Mouse (Mus musculus) erythroblast, embryonic 14.5 days (primary cell): ENCODE data around the gene Wfikkn1. TPM values are rescaled to one million over a fixed set of nuclear protein-coding genes. Genes with fewer than 3 reads are reported as not detected.
A peak's percentile ranks its signal among the peaks of the same experiment; 100 is the strongest.

Experiments used
- H3K27me3 ChIP-seq: 2 replicates; pipeline ENCODE4 v1.6.1; 2012; ENCODE audit warnings: inconsistent platforms; ENCODE audit not compliant: control insufficient read depth
- H3K36me3 ChIP-seq: 2 replicates; pipeline ENCODE4 v1.6.1; 2012; ENCODE audit warnings: mild to moderate bottlenecking, inconsistent platforms; ENCODE audit not compliant: control insufficient read depth
- H3K4me1 ChIP-seq: 2 replicates; pipeline ENCODE4 v1.6.1; 2012; ENCODE audit warnings: inconsistent platforms; ENCODE audit not compliant: control insufficient read depth
- H3K4me3 ChIP-seq: replicated peaks from 2 replicates; pipeline ENCODE3; 2012; ENCODE audit warnings: moderate library complexity, mild to moderate bottlenecking, inconsistent platforms
- H3K9me3 ChIP-seq: 2 replicates; pipeline ENCODE4 v1.6.1; 2012; ENCODE audit warnings: low read length, inconsistent platforms, mixed read lengths; ENCODE audit not compliant: control insufficient read depth
- GATA1 ChIP-seq: IDR thresholded peaks from 2 replicates; pipeline ENCODE4 v1.6.1; 2012; ENCODE audit warnings: low read length, inconsistent platforms, mixed read lengths
- TAL1 ChIP-seq: IDR thresholded peaks from 3 replicates; pipeline ENCODE4 v1.6.1; 2012; ENCODE audit warnings: low read length, inconsistent platforms, mixed read lengths
- polyA plus RNA-seq: library from polyadenylated mRNA; stranded (reverse); fragments of >175 nt; gene quantifications from 2 replicates; pipeline ENCODE4 v1.2.3, GENCODE M21; 2012

Gene Wfikkn1
- polyA plus RNA-seq, 1 experiment, result 0.17 TPM

DNA sequence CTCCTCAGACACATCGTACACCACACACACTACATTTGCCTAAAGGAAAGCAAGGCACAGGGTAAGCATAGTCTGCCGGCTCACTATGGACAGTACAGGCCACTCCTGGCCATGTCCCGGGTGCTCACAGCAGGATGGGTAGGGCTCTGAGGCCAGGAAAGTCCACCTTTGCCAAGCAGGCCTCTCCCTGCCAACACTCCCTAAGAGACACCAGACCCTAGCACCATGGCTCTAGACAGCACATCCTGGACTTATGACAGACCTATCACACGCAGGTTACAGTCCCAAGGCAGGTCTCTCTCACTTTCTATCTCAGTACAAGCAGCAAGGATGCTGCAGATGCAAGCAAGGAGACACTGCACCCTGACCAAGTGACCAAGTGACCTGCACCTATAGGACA lies 37.5 kb downstream of the Wfikkn1 start:
- Histone ChIP-seq H3K27me3 (no peaks in the 10 kb centered on the region), H3K4me1 (peaks cover 62% of the 10 kb centered on the region), H3K36me3 (peaks cover 86% of the 10 kb centered on the region), H3K4me3 (peak overlapping the region; percentile 80), H3K9me3 (no peaks in the 10 kb centered on the region)
- no peak for TF ChIP-seq TAL1
- TF ChIP-seq GATA1, result no peak

DNA sequence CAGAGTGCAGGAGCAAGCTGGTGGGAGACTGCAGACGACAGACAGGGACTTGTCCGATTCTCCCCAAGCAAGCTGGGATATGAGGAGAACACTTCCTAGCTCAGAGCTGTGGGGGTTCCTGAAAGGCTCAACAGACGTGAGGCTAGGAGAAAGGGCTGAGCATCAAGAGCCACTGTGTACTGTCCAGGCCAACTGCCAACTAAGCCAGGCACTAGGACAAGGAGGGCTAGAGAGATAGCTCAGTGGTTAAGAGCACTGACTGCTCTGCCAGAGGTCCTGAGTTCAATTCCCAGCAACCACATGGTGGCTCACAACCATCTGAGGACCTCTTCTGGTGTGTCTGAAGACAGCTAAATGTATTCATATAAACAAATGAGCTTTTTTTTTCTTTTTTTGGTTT lies 38.1 kb downstream of the Wfikkn1 start:
- no peaks in the 10 kb centered on the region for H3K9me3 ChIP-seq
- no peaks in the 10 kb centered on the region for H3K27me3 ChIP-seq
- peaks cover 86% of the 10 kb centered on the region for H3K36me3 ChIP-seq
- peaks cover 68% of the 10 kb centered on the region for H3K4me1 ChIP-seq
- no peak for TF ChIP-seq GATA1
- no peak for TF ChIP-seq TAL1
- peak overlapping the region; percentile 21 for H3K4me3 ChIP-seq

DNA sequence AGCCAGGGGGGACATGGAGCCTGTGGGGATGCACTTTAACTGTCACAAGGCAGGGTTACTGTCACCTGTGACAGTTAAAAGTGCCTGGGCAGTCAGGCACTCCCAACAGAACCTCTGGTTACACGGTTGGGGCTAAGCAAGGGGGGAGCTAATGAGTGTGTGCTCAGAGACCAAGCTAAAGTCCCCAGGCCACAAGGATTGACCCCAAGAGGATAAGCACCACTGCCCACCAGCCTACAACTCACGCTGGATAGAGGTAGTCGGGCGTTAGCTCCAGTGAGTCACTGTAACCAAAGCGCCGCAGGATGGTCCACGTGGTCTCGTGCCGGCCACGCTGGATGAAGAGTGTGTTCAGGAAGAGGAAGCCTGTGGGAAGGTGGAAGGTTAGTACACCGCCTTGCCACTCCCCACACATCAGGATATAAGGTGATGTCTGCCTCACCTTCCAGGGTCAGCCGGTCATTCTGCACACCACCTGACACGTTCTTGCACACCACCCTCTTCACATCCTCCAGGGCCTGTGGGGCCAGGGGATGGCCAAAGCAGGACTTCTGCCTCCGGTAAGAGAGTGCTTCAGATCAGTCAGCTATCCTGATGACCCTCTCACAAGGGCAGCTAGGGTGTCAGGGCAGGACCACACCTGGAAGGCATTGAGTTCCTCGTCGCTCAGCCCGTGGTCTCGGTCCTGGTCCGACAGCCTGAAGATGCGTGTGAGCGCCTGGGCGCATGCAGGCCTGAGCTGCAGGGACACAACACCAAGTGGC lies 39.4 kb downstream of the Wfikkn1 start, which contains the start of gene Gm20683:
Gm20683 (minus strand) TSS at position 647 of the 764 bp plus-strand sequence.
- peaks cover 80% of the 10 kb centered on the region for H3K4me1 ChIP-seq
- TF ChIP-seq TAL1 (no peak), GATA1 (no peak)
- H3K4me3 ChIP-seq, result peak within 1 kb of the TSS; percentile 21
- peaks cover 82% of the 10 kb centered on the region for H3K36me3 ChIP-seq
- H3K27me3 ChIP-seq, result no peaks in the 10 kb centered on the region
- H3K9me3 ChIP-seq, result no peaks in the 10 kb centered on the region

DNA sequence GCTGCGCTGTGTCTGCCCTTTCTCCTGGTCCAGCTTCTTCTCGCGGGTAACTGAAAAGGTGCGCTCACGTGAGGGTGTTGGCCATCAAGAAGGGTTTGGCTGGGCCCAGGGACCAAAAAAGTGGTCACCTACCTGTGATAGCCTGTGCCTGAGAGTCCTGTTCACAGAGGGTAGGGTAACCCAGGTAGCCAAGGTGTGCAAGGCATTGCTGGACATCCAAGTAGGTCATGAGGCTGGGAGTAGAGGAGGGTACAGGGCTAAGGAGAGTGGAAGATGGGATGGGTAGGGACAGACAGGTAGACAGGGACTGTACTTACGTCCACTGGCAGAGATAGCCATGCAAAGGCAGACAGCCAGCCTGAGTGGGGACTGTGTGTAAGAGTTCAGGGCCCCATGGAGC lies 40.1 kb downstream of the Wfikkn1 start:
- TF ChIP-seq TAL1 (no peak), GATA1 (no peak)
- Histone ChIP-seq H3K4me3 (no peak overlapping the region), H3K9me3 (no peaks in the 10 kb centered on the region), H3K36me3 (peaks cover 82% of the 10 kb centered on the region), H3K27me3 (no peaks in the 10 kb centered on the region), H3K4me1 (peaks cover 83% of the 10 kb centered on the region)

DNA sequence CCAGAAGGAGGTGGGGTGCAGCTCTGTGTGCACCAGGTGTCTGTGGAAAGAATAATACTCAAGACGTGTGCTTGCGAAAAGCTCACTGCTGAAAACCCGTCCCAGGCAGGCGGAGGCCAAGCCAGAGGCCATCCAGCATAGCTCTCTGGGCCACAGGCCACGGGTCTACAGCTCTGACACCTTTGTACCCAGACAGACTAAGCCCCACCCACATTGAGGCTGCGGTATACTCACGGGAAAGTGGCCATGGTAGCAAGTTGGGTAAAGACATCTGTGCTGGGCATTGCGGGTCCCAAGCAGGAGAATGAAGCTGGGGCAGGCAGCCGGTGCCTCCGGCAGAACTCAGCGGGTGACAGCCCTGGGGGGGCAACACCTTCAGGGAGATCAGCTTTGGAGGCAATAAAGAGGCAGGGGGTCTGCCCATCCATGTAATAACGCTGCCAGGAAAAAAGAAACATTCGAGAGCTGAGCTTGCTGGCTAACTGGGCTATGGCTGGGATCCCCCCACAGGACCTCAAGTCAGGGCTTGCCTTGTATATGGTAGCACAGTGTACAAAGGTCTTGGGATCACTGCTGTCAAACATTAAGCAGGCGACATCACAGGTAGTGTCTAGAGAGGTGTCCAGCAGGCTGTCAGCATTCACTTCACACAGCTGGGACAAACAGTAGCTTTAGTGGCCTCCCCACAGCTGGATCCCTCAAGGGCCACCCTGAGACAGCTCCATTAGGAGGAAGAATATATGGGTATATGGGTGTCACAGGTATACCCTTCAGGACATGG lies 41.0 kb downstream of the Wfikkn1 start:
- H3K9me3 ChIP-seq, result no peaks in the 10 kb centered on the region
- TF ChIP-seq TAL1 (no peak), GATA1 (no peak)
- peaks cover 83% of the 10 kb centered on the region for H3K36me3 ChIP-seq
- no peaks in the 10 kb centered on the region for H3K27me3 ChIP-seq
- H3K4me1 ChIP-seq, result peaks cover 83% of the 10 kb centered on the region
- H3K4me3 ChIP-seq, result no peak overlapping the region

DNA sequence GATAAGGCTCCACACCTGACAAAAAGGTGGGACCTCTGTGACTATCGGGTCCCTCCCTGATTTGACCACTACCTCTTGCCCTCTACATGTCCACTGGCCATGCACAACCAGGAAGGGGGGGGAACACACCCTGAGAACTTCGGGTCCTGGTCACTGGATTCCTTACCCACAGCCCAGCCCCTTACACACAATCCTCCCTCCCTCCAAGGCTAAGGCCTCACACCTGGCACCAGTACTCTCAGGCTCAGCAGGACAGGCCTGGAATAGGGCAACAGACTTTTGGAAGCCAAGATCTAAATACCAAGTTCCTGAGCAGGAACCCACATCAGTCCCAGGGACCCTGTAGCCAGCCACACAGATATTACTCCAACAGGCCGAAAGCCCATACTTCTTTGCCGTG lies 41.8 kb downstream of the Wfikkn1 start:
- TF ChIP-seq GATA1 (no peak), TAL1 (no peak)
- no peaks in the 10 kb centered on the region for H3K9me3 ChIP-seq
- H3K4me1 ChIP-seq, result peaks cover 85% of the 10 kb centered on the region
- H3K36me3 ChIP-seq, result peaks cover 84% of the 10 kb centered on the region
- no peaks in the 10 kb centered on the region for H3K27me3 ChIP-seq
- H3K4me3 ChIP-seq, result no peak overlapping the region

DNA sequence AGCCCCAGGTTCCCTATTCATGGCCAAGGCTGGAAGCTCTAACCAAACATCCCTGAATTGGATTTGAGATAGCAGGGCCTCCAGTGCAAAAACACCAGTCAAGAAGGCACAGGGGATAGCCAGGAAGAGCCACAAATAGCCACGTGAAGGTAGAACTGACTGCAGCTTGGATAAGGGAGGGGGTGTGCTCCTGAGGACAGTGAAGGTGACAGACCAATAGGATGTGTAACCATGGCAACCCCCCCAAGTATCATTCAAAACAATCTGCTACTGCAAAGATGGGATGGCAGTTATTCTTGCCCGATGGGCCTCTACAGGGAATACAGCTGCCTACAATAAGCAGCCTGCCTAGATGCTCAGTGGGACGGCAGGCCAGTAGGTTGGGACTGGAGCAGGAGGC lies 43.1 kb downstream of the Wfikkn1 start:
- no peak for TF ChIP-seq GATA1
- no peak for TF ChIP-seq TAL1
- Histone ChIP-seq H3K4me1 (peaks cover 82% of the 10 kb centered on the region), H3K36me3 (peaks cover 76% of the 10 kb centered on the region)

DNA sequence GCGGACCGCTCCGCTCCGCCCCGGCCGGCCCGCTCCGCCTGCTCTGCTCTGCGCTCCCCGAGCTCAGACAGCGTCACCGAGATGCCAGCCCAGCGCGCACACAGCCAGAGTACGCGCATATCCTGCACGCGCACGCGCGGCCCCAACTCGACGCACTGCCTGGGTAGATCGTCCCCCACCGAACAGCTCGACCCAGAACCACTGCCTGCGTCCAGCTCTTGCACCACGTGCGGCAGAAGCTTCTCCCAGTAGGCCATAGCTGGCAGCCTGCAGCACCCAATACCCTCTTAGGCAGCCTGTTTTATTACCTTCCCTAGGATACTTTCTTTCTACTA lies 43.6 kb downstream of the Wfikkn1 start, which contains the start of gene Rhbdl1:
Rhbdl1 (minus strand) TSS at position 220 of the 335 bp plus-strand sequence.
- Histone ChIP-seq H3K9me3 (no peaks in the 10 kb centered on the region), H3K36me3 (peaks cover 71% of the 10 kb centered on the region), H3K4me3 (peak within 1 kb of the TSS; percentile 39), H3K27me3 (no peaks in the 10 kb centered on the region), H3K4me1 (peaks cover 81% of the 10 kb centered on the region)
- no peak for TF ChIP-seq TAL1
- TF ChIP-seq GATA1, result no peak

More for the DNA sequence above, 43.1 kb downstream of the Wfikkn1 start:
- Histone ChIP-seq H3K27me3 (no peaks in the 10 kb centered on the region), H3K9me3 (no peaks in the 10 kb centered on the region), H3K4me3 (no peak overlapping the region)

DNA sequence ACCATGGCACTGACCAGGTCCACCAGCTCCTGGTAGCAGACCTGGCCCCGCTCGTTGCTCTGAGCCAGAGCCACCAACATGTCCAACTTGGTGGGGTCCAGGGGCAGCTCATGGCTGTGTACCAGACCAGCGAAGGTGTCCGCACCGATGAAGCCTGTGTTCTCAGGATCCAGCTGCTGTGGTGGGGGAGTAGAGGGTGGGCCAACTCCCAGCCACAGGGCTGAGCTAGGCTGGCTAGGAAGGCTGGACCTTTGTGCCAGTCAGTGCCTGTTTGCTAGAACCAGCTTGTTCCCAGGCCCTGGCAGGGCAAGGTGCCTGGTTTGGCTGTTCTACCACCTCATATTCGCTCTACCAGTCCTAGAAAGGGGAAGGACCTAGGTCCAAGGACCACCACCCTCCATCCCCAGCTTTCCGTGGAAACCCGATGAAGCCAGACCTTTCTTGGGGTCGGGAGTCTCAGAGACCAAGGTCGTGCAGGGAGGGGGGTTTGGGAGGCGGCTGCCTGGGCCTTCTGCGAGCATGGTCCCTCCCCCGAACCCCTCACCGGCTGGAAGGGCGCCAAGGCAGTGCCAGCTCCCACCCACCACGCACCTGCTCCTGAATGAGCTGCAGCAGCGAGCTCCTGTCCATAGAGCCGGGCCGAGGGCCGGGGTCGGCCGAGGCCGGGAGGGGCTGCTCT lies 44.1 kb downstream of the Wfikkn1 start:
- H3K4me1 ChIP-seq, result peaks cover 82% of the 10 kb centered on the region
- H3K4me3 ChIP-seq, result peak overlapping the region; percentile 39

More for the DNA sequence above, 44.1 kb downstream of the Wfikkn1 start:
- Histone ChIP-seq H3K36me3 (peaks cover 71% of the 10 kb centered on the region), H3K9me3 (no peaks in the 10 kb centered on the region), H3K27me3 (no peaks in the 10 kb centered on the region)
- TF ChIP-seq GATA1, result no peak
- TF ChIP-seq TAL1, result no peak
